Mouse (Mus musculus) kidney, adult 2 months (tissue): ENCODE results near the gene Tmem52b.

Experiments
- CTCF ChIP-seq: fragments of 200-500 bp; conservative IDR thresholded peaks from 2 replicates; pipeline ENCODE4 v1.5.1; 2011; ENCODE audit warnings: low read depth, mild to moderate bottlenecking, control low read depth, low read length, moderate library complexity, mixed read lengths; ENCODE audit not compliant: insufficient read depth, insufficient read length
- POLR2A ChIP-seq: fragments of 200-500 bp; IDR thresholded peaks from one replicate; pipeline ENCODE4 v1.6.1; 2011; ENCODE audit warnings: low read depth, low read length, control low read depth

- TF ChIP-seq CTCF (no peak), POLR2A (no peak)
Measured at GRCm38 (mm10) chr6:129472627-129473026, 39.7 kb upstream of the Tmem52b start.
